Mouse (Mus musculus): Measurements from ENCODE around the gene Tldc1. TPM values are rescaled to one million over a fixed set of nuclear protein-coding genes. Genes with fewer than 3 reads are reported as not detected.

Gene Tldc1
- polyA plus RNA-seq, 1 experiment from 2014 or later: 10.3 TPM

GRCm38 (mm10) chr8:119728351-119728895 is 49.8 kb downstream of the Tldc1 start:
- no peak overlapping the region for H3K4me3 ChIP-seq
- WGBS: 82% methylated on average over 8 of the region's 8 CpGs

GRCm38 (mm10) chr8:119727093-119727492 is 51.1 kb downstream of the Tldc1 start:
- H3K4me3 ChIP-seq: no peak overlapping the region
- peaks cover 11% of the 10 kb centered on the region for H3K27me3 ChIP-seq
- no peak overlapping the region for H3K4me2 ChIP-seq (replicated peaks)
- ATAC-seq (ENCODE audit: low FRiP score, low read depth): no peak
- H3K9me3 ChIP-seq: no peaks in the 10 kb centered on the region
- no peaks in the 10 kb centered on the region for H3K36me3 ChIP-seq
- H3K4me1 ChIP-seq: no peaks in the 10 kb centered on the region
- WGBS: 87% methylated on average over 8 of the region's 8 CpGs
- no peak overlapping the region for H3K27ac ChIP-seq
- no peak overlapping the region for H3K9ac ChIP-seq

More at GRCm38 (mm10) chr8:119728351-119728895, 49.8 kb downstream of the Tldc1 start:
- H3K27ac ChIP-seq: no peak overlapping the region
- H3K27me3 ChIP-seq: peaks cover 5% of the 10 kb centered on the region
- no peaks in the 10 kb centered on the region for H3K36me3 ChIP-seq
- H3K9me3 ChIP-seq: no peaks in the 10 kb centered on the region
- H3K4me1 ChIP-seq: no peaks in the 10 kb centered on the region
- no peak overlapping the region for H3K4me2 ChIP-seq (replicated peaks)
- no peak overlapping the region for H3K9ac ChIP-seq
- no peak for ATAC-seq (ENCODE audit: low FRiP score, low read depth)

- peaks cover 7% of the 10 kb centered on the region for H3K4me1 ChIP-seq
- WGBS: 79% methylated on average over 6 of the region's 6 CpGs
- H3K4me2 ChIP-seq (replicated peaks): no peak overlapping the region
- no peak overlapping the region for H3K9ac ChIP-seq
- no peak overlapping the region for H3K4me3 ChIP-seq
- no peak for ATAC-seq (ENCODE audit: low FRiP score, low read depth)
- H3K9me3 ChIP-seq: no peaks in the 10 kb centered on the region
- no peak overlapping the region for H3K27ac ChIP-seq
- H3K36me3 ChIP-seq: no peaks in the 10 kb centered on the region
- H3K27me3 ChIP-seq: peaks cover 11% of the 10 kb centered on the region
These were observed 53.6 kb downstream of the Tldc1 start for GRCm38 (mm10) chr8:119724596-119724995.

GRCm38 (mm10) chr8:119723676-119724075 is 54.5 kb downstream of the Tldc1 start:
- Histone ChIP-seq H3K4me2 (replicated peaks) (no peak overlapping the region), H3K27me3 (peaks cover 11% of the 10 kb centered on the region), H3K36me3 (no peaks in the 10 kb centered on the region), H3K4me3 (no peak overlapping the region), H3K27ac (no peak overlapping the region), H3K9ac (no peak overlapping the region), H3K4me1 (peaks cover 7% of the 10 kb centered on the region), H3K9me3 (no peaks in the 10 kb centered on the region)
- WGBS: 62% methylated on average over 4 of the region's 4 CpGs
- no peak for ATAC-seq (ENCODE audit: low FRiP score, low read depth)

GRCm38 (mm10) chr8:119722348-119722747 is 55.9 kb downstream of the Tldc1 start:
- WGBS: 55% methylated on average over 6 of the region's 6 CpGs
- H3K27ac ChIP-seq: no peak overlapping the region
- H3K4me3 ChIP-seq: no peak overlapping the region

GRCm38 (mm10) chr8:119719011-119719501 is 59.2 kb downstream of the Tldc1 start:
- Histone ChIP-seq H3K4me2 (replicated peaks) (no peak overlapping the region), H3K4me3 (no peak overlapping the region), H3K4me1 (peaks cover 7% of the 10 kb centered on the region), H3K36me3 (no peaks in the 10 kb centered on the region), H3K27ac (no peak overlapping the region), H3K9ac (no peak overlapping the region), H3K9me3 (no peaks in the 10 kb centered on the region), H3K27me3 (peaks cover 9% of the 10 kb centered on the region)
- no peak for ATAC-seq (ENCODE audit: low FRiP score, low read depth)
- WGBS: 77% methylated on average over 12 of the region's 12 CpGs

More at GRCm38 (mm10) chr8:119722348-119722747, 55.9 kb downstream of the Tldc1 start:
- Histone ChIP-seq H3K9ac (no peak overlapping the region), H3K4me1 (peaks cover 7% of the 10 kb centered on the region), H3K9me3 (no peaks in the 10 kb centered on the region), H3K27me3 (peaks cover 11% of the 10 kb centered on the region), H3K36me3 (no peaks in the 10 kb centered on the region), H3K4me2 (replicated peaks) (no peak overlapping the region)
- ATAC-seq (ENCODE audit: low FRiP score, low read depth): no peak

- no peak overlapping the region for H3K4me3 ChIP-seq
- peaks cover 7% of the 10 kb centered on the region for H3K4me1 ChIP-seq
- WGBS: 56% methylated on average over 9 of the region's 9 CpGs
- no peak overlapping the region for H3K27ac ChIP-seq
- H3K9me3 ChIP-seq: no peaks in the 10 kb centered on the region
- ATAC-seq (ENCODE audit: low FRiP score, low read depth): no peak
- H3K4me2 ChIP-seq (replicated peaks): no peak overlapping the region
- no peak overlapping the region for H3K9ac ChIP-seq
- H3K36me3 ChIP-seq: no peaks in the 10 kb centered on the region
- H3K27me3 ChIP-seq: no peaks in the 10 kb centered on the region
These were observed 60.5 kb downstream of the Tldc1 start for GRCm38 (mm10) chr8:119717765-119718164.

GRCm38 (mm10) chr8:119716730-119717299 is 61.4 kb downstream of the Tldc1 start:
- Histone ChIP-seq H3K27me3 (no peaks in the 10 kb centered on the region), H3K9ac (no peak overlapping the region), H3K4me3 (no peak overlapping the region), H3K27ac (no peak overlapping the region), H3K36me3 (no peaks in the 10 kb centered on the region), H3K4me2 (replicated peaks) (no peak overlapping the region), H3K9me3 (no peaks in the 10 kb centered on the region), H3K4me1 (peaks cover 7% of the 10 kb centered on the region)
- ATAC-seq (ENCODE audit: low FRiP score, low read depth): no peak

GRCm38 (mm10) chr8:119715221-119715620 is 63.0 kb downstream of the Tldc1 start:
- H3K4me2 ChIP-seq (replicated peaks): no peak overlapping the region
- no peak for ATAC-seq (ENCODE audit: low FRiP score, low read depth)

GRCm38 (mm10) chr8:119713421-119713820 is 64.8 kb downstream of the Tldc1 start:
- Histone ChIP-seq H3K9ac (no peak overlapping the region), H3K36me3 (no peaks in the 10 kb centered on the region), H3K9me3 (no peaks in the 10 kb centered on the region), H3K4me2 (replicated peaks) (no peak overlapping the region), H3K27me3 (no peaks in the 10 kb centered on the region), H3K4me1 (peaks cover 9% of the 10 kb centered on the region; the same call in 1 of the 2 replicates), H3K4me3 (no peak overlapping the region), H3K27ac (no peak overlapping the region)
- 83% methylated on average over 5 of the region's 5 CpGs for WGBS
- no peak for ATAC-seq (ENCODE audit: low FRiP score, low read depth)

More at GRCm38 (mm10) chr8:119715221-119715620, 63.0 kb downstream of the Tldc1 start:
- Histone ChIP-seq H3K4me3 (no peak overlapping the region), H3K9ac (no peak overlapping the region), H3K27me3 (no peaks in the 10 kb centered on the region), H3K4me1 (peaks cover 6% of the 10 kb centered on the region), H3K27ac (no peak overlapping the region), H3K36me3 (no peaks in the 10 kb centered on the region), H3K9me3 (no peaks in the 10 kb centered on the region)
- WGBS: 72% methylated on average over 12 of the region's 12 CpGs

GRCm38 (mm10) chr8:119712226-119712625 is 66.0 kb downstream of the Tldc1 start:
- Histone ChIP-seq H3K36me3 (no peaks in the 10 kb centered on the region), H3K9ac (no peak overlapping the region), H3K4me1 (peaks cover 9% of the 10 kb centered on the region; the same call in 1 of the 2 replicates), H3K4me2 (replicated peaks) (no peak overlapping the region), H3K27ac (no peak overlapping the region), H3K9me3 (no peaks in the 10 kb centered on the region), H3K27me3 (no peaks in the 10 kb centered on the region), H3K4me3 (no peak overlapping the region)
- ATAC-seq (ENCODE audit: low FRiP score, low read depth): no peak
- 67% methylated on average over 6 of the region's 6 CpGs for WGBS
